Mouse (Mus musculus) granulocyte monocyte progenitor cell, adult 5-6 weeks (primary cell): ENCODE results near the gene Brd3. TPM values are rescaled to one million over a fixed set of nuclear protein-coding genes. Genes with fewer than 3 reads are reported as not detected.

Source experiments
- ATAC-seq: replicated peaks from 2 replicates; pipeline ENCODE4 v1.8.0; 2016; ENCODE audit warnings: mild to moderate bottlenecking, moderate TSS enrichment, inconsistent platforms; ENCODE audit not compliant: poor library complexity, severe bottlenecking
- total RNA-seq, 2 experiments: library from RNA; stranded (forward) in 1 of 2; stranded (reverse) in 1 of 2; fragments of 200-712, 200-1000 nt in 1 of 2; fragments of >200 nt in 1 of 2; fragmentation: Nextera tagmentation in 1 of 2; gene quantifications; 2 replicates each; pipeline ENCODE4 v1.2.3; 2014 to 2017

The Brd3 gene
- total RNA-seq, 2 experiments from 2014 or later = 25.6 to 35.9 TPM

DNA sequence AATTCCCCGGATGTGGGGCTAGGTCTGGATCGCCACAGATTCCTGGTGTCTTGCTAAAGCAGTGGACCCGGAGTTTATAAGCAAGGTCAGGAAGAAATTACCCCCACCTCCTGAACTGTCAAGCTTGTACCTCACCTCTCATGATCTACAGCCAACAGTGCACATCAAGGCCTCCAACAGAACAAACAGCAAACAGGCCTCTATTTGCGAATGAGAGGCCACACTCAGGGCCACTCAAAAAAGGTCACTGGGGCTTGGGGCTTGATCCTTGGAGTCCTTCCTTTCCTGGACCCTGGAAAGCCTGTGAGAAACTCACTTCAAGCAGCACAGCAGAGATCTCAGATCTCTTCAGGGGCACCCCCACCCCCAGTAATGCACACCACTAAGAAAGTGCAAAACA is 33.6 kb downstream of the Brd3 start:
- no peak for ATAC-seq

DNA sequence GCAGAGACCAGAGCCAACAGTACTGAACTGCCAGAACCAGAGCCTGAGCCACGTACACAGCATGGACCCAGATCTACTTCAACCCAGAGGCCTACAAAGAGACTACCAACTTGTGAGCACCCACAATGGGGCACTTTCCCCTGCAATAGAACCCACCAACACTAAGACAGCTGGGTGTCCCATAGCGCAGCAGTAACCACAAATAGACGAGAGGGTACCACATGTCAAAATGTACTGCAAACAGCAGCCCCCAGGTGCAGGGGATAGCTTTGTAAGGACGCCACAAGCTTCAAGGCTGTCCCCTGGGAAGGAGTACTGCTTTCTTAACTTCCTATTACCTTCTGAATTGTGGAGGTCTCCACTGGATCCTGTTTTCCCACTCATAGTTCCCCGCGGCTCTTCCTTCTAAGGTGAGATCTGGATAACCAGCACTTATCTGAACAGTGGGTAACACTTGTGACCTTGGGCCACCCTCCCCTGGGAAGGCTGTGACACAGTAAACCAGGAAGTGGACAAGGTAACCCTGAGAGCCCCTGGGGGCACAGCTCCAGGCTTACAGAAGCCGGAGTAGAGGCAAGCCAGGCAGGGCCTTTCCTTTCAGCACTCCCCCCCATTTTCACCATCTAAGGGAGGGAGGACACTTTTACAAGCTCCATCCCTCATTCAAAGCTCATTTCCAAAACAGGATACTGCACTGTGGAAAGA is 34.2 kb downstream of the Brd3 start:
- ATAC-seq = no peak

DNA sequence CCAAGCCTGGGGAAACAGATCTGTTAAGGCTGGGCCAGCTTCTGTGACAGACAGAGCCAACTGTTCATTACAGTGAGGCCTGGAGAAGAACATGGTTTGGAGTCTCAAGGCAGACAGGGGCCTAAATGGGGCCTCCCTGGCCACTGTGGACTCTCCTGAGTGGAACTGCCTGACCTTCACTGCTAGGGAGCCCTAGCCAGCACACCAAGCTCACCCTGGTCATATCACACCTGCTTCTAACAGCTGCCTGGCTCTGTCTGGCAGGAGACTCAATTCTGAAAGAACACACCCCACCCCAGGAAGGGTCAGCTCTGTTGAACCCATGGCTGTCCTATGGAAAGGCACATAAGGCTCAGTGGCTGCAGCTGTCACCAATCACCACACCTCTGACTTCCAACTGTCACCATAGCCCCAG is 36.3 kb downstream of the Brd3 start:
- no peak for ATAC-seq

DNA sequence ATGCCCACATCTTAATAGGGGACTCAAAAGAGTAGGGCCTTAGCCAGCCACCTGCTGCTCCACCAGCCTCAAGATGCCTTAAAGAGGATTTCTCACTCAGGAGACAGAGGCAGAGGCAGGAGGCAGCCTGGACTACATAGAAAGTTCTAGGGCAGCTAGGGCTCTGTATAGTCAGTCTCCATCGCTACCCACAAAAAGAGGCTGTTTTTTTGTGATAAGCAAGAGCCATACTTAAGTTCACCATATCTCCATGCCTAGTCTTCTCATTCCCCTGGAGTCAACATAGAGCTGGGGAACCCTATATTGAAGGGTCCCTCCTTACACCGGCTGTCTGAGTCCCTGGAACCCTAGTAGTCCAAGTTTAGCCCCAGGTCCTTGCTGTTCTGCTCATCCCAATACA is 36.9 kb downstream of the Brd3 start:
- ATAC-seq = no peak

DNA sequence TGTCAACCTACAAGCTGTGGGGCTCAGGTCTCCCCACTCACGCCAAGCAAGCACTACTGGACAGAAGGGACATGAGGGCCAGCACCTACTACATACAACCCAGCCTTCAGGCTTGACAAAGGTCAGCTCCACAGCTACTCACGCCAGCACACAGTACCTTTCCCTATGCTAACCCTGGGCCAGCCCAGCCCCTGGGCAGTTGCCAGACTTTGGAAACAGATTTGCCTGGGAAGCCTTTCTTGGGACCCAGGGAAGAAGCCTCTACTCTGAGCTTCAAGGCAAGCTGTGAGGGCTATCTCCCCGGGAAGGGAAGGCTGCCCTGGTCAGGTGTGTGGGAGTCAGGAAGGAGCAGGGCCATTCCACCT is 37.5 kb downstream of the Brd3 start:
- no peak for ATAC-seq

DNA sequence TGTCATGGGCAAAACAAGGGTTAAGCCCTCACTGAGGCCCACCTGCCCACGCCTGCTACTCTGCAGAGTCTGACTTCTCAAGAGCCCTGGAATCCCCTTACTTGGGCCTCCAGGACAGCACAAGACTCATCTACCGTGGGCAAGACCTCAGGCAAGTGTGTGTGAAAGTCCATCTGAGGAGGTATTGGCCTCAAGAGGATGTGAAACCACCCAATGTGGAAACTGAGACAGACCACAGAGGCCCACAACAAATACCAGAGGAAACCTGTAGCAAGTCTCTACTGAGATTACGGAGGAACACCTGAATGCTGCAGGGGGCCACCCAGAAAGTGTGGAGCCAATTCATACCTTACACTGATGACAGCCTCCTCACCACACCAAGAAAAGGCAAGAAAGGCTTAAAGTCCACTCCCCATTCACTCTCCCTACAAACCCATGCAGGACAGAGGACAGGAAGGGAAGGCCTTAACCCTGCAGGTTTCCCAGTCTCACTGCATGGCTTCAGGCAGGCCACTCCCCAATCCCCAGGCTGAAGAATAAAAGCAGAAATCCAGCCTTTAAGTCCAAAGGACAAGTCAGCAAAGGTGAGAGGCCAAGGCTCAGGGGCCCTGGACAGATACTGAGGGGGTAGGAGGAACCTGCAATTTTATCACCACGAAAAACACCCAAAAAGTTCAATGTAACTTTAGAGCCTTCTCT is 38.0 kb downstream of the Brd3 start:
- ATAC-seq = peak; percentile 54

DNA sequence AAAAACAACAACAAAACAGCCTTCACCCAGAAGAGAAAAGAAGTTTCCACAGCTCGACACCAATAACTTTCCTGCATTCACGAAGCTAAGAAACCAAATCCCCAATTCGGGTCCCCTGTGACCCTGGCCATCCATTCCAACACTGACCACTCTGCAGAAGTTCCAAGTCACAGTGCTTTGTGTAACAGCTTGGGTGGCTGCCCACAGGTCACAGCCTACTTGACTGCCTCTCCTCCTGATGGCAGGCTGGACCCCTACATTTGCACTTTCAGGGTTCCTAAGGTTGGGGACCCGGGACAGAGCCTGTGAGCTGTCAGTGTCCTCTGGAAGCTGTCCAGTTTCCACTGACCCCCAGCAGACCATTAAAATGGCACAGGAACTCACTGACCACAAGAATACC is 44.6 kb downstream of the Brd3 start:
- ATAC-seq = no peak

DNA sequence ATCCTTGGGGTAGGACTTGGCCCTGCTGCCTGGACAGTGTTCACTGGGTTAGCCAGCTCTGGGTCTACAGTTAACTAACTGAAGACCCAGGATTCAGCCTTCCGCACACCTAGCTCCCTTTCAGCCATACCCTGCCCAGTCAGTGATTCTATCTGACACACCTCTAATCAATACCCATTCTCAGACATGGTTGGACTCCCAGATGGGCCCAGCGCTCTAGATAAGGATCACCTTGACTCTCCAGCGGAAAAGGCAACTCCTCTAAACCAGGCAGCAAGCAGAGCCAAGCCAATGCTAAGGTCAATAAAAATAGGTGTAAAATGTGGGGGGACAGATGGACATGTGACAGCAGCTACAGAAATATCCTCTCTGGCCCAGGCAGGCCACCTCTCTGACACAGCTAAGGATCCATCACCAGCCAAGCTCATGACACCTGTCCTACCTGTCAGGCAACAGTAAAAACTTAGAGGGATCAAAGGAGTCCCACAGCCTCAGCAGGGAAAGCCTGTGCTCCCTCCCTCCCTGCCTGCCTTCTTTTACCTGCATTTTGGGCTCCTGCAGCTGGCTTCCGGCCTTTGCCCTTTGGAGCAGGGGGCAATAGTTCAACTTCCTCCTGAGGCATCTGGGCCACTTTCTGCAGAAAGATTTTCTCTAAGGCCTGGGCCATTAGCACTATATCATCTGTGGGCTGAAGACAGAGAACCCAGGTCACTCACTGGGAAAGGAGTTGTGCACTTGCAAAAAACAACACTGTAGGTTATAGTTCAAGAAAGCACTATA is 45.4 kb downstream of the Brd3 start:
- no peak for ATAC-seq

DNA sequence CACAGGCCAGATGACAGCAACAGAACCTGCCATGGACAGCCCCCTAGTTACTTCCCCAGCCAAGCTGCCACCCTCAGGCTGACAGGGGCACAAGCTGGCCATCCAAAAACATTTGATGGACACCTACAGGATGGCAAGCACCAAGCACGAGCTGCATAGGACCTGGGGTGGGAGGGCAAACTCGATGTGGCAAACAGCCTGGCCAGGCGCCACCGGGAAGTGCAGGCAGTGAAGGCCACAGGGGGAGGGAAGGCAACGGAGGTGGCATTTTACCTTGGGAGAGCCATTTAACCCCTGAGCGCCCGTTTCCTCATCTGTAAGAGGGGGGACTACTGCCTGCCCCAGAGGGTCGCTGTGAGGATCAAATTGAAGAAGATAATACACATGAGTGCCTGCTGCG is 46.8 kb downstream of the Brd3 start:
- ATAC-seq = no peak

DNA sequence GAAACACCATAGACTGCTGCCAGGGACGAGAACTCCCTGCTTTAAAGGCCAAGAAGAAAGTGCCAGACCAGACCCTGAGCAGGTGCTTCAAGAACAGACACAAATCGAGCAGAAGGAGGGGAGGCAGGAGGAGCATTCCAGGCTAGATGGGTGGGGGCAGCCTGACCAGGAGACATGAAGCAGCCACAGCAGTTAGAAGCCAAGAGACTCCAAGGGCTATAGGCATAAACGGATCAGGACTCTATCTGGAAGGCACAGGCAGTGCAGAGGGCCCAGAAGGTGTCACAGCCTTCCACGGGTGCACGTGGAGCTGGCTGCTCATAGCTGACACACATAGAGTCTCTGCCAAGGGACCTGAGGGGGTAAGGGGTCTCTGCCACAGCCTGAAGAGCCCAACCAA is 47.3 kb downstream of the Brd3 start:
- ATAC-seq = no peak

DNA sequence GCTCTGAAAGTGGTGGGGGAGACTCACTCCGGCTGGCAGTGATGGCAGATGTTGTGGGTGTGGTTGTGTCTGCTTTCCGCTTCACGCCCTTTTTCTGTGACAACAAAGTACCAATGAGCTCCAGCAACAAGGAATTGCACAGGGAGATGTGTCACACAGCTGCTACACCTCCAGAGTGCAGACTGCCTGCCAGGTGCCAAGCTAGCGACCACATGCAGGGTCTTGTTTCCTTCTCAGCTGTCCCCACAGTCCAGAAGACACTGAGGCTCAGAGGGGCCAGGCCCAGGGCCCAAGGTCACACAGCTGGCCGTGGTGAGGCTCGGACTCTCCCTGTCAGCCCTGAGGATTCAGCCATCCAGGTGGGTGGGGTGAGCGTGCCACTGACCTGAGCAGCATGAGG is 47.7 kb downstream of the Brd3 start:
- no peak for ATAC-seq

DNA sequence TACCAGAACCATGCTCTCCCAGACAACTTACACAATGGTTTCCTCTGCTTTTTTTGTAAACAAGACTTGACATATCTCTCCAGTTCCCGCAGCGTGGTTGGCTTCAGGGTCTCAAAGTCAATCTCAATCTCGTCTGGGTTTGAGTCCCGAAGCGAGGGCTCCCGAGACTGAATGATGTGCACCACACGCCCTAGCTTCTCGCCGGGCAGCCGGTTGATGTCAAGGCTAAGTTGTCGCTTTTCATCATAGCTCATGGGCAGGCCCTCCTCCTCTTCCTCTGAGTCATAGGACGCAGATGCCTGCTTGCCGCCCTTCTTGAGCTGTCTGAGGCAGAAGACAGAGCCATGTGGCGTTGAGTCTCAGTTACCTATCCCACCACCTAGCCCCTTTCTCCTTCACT is 57.2 kb downstream of the Brd3 start:
- no peak for ATAC-seq

DNA sequence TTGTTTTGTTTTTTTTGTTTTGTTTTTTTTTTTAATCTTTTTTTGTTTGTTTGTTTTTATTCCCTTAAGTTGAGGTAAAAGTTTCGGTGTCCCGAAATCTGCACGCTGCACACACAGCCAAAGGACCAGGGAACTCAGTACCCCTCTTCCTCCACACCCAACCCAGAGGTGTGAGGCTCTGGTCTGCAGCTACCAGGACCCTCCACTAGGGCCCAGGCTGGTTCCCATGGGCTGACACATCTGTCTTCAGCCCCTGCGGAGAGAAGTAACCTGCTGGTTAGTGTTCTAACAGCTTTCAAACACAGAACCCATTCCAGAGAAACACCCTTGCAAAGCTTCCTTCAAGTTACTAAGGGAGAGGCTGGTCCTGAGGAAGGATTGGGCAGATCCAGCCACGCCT is 59.7 kb downstream of the Brd3 start:
- ATAC-seq = peak; percentile 47

DNA sequence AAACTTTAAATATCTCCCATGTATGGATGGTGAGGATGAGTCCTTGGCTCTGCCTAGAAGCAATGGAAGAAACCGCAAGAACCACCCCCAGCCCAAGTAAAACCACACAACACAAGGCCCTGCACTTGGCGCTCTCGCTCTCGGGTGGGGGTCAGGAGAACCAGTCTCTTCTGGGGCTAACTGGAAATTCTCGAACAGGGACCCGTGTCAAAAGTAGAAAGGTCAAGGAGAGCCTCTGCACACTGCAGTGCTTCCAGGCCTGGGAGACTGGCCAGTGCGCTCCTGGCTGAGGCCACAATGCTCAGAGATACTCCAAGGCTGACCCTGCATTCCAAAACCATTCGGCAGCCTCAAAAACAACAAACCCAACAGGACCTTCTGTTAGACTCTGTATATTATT is 60.6 kb downstream of the Brd3 start:
- no peak for ATAC-seq

DNA sequence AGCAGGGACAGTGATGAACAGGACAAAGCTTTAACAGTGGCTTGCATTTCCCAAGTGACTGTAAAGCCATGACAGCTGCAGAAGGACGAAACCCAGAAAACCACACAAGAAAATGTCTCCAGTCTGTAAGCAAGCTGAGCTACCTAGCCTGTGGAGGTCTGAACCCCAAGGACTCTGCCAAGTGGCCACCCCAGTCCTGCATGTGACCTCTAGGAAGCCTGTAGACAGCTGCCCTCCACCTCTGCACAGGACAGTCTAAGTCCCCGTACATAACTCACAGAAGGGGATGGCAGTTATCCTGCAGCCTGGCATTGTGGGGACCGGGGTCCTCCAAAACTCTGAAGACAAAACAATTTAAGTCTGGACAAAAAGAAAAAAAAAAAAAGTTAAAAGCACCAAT is 61.6 kb downstream of the Brd3 start:
- ATAC-seq = no peak

DNA sequence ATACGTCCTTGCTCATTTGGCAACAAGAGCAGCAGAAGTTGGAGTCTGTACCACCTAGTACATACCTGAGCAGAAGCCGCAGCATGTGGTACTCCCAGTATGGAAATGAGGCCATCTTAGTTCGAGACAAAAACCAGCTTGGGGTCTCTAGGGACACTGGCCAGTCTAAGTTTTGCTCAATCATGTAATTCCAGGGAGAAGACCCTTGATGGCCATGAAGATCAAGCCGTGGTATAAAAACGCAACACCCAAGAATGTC is 64.1 kb downstream of the Brd3 start:
- ATAC-seq = no peak

DNA sequence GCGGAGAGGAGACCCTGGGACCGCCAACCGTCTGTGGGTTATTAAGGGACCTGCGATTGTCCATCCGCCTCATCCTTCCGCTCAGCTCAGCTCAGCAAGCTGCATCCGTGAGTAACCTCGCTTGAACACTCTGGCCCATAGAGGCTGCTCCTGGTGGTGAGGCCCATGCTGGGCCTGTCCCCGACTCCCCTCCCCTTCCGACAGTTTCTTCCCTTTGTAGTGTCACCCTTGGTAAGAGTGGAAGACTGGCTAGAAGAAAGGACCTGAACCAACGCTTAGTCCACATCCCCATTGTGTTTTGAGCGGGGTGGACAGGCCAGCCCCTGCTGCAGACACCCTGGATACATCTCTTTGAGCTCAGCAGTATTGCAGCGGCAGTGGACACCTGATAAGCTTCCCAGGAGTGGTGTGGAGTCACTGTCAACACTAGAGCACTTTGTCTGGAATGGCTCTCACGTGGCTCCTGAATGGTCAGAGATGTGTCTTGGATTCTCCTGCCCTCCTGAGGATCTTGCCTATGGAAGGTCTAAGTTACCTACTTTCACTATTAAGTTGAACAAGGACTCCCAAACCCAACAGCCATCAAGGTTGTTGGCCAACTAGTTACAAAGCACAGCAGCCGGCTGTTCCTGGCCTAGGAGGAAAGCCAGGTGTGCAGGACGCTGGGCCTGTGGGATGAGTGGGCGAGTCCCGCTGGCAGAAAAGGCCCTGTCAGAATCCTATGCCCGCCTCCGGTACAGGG is 64.6 kb downstream of the Brd3 start:
- peak; percentile 11 for ATAC-seq

DNA sequence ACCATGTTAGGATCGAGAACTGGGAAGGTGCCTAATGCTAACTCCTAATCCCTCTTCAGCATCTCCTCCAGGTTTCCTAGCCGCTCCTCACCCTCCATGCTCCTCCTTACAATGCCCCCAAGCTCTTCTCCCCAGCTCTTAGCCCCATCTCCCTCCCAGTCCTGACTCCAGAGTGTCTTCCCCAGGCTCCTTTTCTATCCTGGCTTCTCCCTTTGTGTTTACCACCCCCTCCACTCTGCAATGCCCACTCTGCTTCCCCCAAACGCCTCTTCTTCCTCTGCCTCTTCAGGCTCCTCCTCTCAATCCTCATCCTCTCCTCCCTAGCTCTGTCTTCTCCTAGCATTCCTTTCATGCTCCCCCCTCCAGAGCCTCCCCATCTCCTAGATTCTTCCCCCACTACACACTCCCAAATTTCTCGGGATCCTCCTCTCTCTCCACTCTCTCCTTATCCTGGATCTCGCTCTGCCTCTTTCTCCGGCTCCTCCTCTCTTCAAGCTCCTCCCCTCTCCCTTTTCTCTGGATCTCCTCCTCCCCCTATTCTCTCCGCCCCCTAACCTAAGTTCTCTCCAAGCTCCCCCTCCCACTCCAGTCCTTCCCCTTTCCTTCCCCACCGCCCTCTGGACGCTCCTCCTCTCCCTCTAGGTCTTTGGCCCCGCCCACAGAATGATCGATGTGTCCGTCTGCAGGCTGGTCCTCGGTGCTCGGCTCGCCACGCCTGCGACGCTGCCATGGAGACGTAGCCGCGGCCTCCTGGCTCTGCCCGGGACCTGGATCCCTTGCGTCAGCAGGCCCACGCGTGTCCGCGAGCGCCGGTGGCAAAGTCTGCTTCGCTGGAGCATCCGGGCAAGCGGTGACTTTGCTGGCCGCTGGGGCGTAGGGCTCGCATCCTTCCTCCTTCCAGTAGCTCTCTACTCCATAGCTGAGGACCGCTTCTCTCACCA is 65.4 kb downstream of the Brd3 start, which contains the start of gene Brd3os:
Gene Brd3os (plus strand): TSS at position 558 of the 941 bp plus-strand sequence.
- peak; percentile 91 for ATAC-seq

DNA sequence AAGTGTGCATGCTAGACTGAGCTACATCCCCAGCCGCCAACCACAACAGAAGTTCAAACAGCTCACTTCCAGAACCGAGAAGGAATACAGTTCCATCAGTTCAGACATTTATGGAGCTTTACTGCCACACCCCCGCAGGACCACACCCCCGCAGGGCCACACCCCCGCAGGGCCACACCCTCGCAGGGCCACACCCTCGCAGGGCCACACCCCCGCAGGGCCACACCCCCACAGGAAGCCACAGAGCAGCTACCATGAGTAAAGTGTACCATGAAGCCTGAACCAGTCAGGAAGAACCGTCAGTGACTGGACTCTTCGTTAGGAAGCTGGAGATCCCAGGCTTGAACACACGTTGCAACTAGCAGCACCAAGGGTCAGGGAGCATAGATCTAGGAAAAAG is 69.2 kb downstream of the Brd3 start:
- ATAC-seq = peak; percentile 82

DNA sequence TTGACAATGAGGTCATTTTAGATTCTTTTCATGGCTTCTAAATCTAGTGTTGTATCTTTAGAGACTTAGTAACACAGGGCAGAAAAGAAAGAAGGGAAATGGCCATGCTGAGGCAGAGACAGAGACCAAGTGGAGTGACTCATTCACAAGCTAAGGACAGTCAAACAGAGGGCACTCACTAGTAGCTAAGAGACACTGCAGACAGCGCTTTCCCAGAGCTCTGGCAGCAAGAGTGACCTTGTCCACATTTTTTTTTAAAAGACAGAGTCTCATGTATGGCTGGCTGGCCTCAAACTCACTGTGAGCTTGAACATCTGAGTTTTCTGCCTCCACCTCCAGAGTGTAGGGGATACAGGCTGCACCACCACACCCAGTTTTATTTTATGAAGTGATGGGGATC is 69.6 kb downstream of the Brd3 start:
- no peak for ATAC-seq
